ENCODE assay signal across 10 mouse cellular contexts in genomic region chrX:162267679-162268078, GRCm38 (mm10).
DNase-seq lines count a peak whose midpoint lies in the region; ATAC-seq lines count a peak whose summit lies in the region.
"Had no signal": no experiment of that assay in that cellular context is flagged by ENCODE, and none has a peak within 500 bp of the region (broad histone marks: within the 10 kb centered on the region; RNA-seq: fewer than 3 reads in every experiment).

No protein-coding gene starts in this region.

- WGBS in heart, embryonic 12.5 days = 21% methylated on average over 1 of the region's 1 CpGs
- 33% methylated on average over 1 of the region's 1 CpGs for WGBS in liver, embryonic 15.5 days (ENCODE audit: insufficient replicate concordance)

- H3K9me3 ChIP-seq in heart, embryonic 12.5 days (replicated peaks) = no peaks in the 10 kb centered on the region
- H3K9me3 ChIP-seq in liver, embryonic 15.5 days (replicated peaks) = no peaks in the 10 kb centered on the region
- H3K9me3 ChIP-seq: embryonic facial prominence, embryonic 12.5 days; limb, embryonic 13.5 days had no signal

- H3K4me2 ChIP-seq in heart, embryonic 12.5 days = no peak overlapping the region
- no peak overlapping the region for H3K4me2 ChIP-seq in liver, embryonic 15.5 days
- H3K4me2 ChIP-seq: embryonic facial prominence, embryonic 12.5 days; limb, embryonic 13.5 days had no signal

- DNase-seq in heart, adult 11 months = peak; percentile 93
- peak; percentile 1 for DNase-seq in R1 (ENCODE audit: low read depth, low spot score)
- DNase-seq in gastrocnemius, adult 18-20 months (ENCODE audit: low spot score) = peak; percentile 42
- DNase-seq in spleen, postnatal 10 days (ENCODE audit: low spot score in 2 of 2) = no peak
- DNase-seq in cerebellum, adult 9-10 months = no peak
- DNase-seq in left cerebral cortex, adult 9 months (ENCODE audit: low spot score in 2 of 2) = no peak

- no peak overlapping the region for H3K4me3 ChIP-seq in heart, embryonic 12.5 days
- H3K4me3 ChIP-seq in liver, embryonic 15.5 days (replicated peaks) = no peak overlapping the region
- H3K4me3 ChIP-seq: embryonic facial prominence, embryonic 12.5 days; limb, embryonic 13.5 days had no signal

- no peak overlapping the region for H3K9ac ChIP-seq in heart, embryonic 12.5 days
- no peak overlapping the region for H3K9ac ChIP-seq in liver, embryonic 15.5 days
- H3K9ac ChIP-seq: embryonic facial prominence, embryonic 12.5 days; limb, embryonic 13.5 days had no signal

- no peak overlapping the region for H3K27ac ChIP-seq in heart, embryonic 12.5 days (ENCODE audit: poor library complexity, severe bottlenecking)
- H3K27ac ChIP-seq in liver, embryonic 15.5 days (replicated peaks) = peak overlapping the region; percentile 73; the same call in 1 of the 2 replicates
- H3K27ac ChIP-seq: embryonic facial prominence, embryonic 12.5 days; limb, embryonic 13.5 days had no signal

- ATAC-seq in heart, embryonic 12.5 days (ENCODE audit: insufficient number of reproducible peaks, low FRiP score) = no peak
- ATAC-seq in liver, embryonic 15.5 days (ENCODE audit: insufficient read depth) = no peak

- no peaks in the 10 kb centered on the region for H3K4me1 ChIP-seq in heart, embryonic 12.5 days (replicated peaks)
- peaks cover 34% of the 10 kb centered on the region for H3K4me1 ChIP-seq in liver, embryonic 15.5 days (replicated peaks)
- H3K4me1 ChIP-seq: embryonic facial prominence, embryonic 12.5 days; limb, embryonic 13.5 days had no signal

- no peaks in the 10 kb centered on the region for H3K27me3 ChIP-seq in heart, embryonic 12.5 days (replicated peaks)
- no peaks in the 10 kb centered on the region for H3K27me3 ChIP-seq in liver, embryonic 15.5 days
- H3K27me3 ChIP-seq: embryonic facial prominence, embryonic 12.5 days had no signal

- H3K36me3 ChIP-seq in heart, embryonic 12.5 days = no peaks in the 10 kb centered on the region
- H3K36me3 ChIP-seq in liver, embryonic 15.5 days (replicated peaks) = no peaks in the 10 kb centered on the region
- H3K36me3 ChIP-seq: embryonic facial prominence, embryonic 12.5 days; limb, embryonic 13.5 days had no signal

Comparison
In these comparisons a context has a peak if more than half of its experiments do, and no peak if none do; other contexts are left out.
1. DNase-seq: peak in heart, adult 11 months (single experiment), R1 (single experiment) and gastrocnemius, adult 18-20 months (single experiment); none in spleen, postnatal 10 days (0 of 2), cerebellum, adult 9-10 months (single experiment) and left cerebral cortex, adult 9 months (0 of 2).